Mouse (Mus musculus) Muller cell, postnatal 12 days (primary cell): ENCODE measurements around the gene Lipa.
A peak's percentile ranks its signal among the peaks of the same experiment; 100 is the strongest.

ENCODE experiments used
- DNase-seq: peaks from one replicate; pipeline ENCODE4 v3.0.0-alpha.2; 2015; ENCODE audit errors: inconsistent ontology term

Gene Lipa

GRCm38 (mm10) chr19:34523106-34523725 is 4.1 kb downstream of the Lipa start:
- peak; percentile 63 for DNase-seq

- no peak for DNase-seq
Observed at GRCm38 (mm10) chr19:34521978-34522377, 5.3 kb downstream of the Lipa start.

GRCm38 (mm10) chr19:34521361-34521760 is 5.9 kb downstream of the Lipa start:
- no peak for DNase-seq

- no peak for DNase-seq
Observed at GRCm38 (mm10) chr19:34520051-34520450, 7.2 kb downstream of the Lipa start.

GRCm38 (mm10) chr19:34519646-34520045 is 7.6 kb downstream of the Lipa start:
- DNase-seq = no peak

GRCm38 (mm10) chr19:34518786-34519185 is 8.5 kb downstream of the Lipa start:
- peak; percentile 71 for DNase-seq

- peak; percentile 79 for DNase-seq
Observed at GRCm38 (mm10) chr19:34517812-34518594, 9.3 kb downstream of the Lipa start.

GRCm38 (mm10) chr19:34517197-34517596 is 10.1 kb downstream of the Lipa start:
- DNase-seq = no peak

- peak; percentile 34 for DNase-seq
Observed at GRCm38 (mm10) chr19:34516346-34516745, 10.9 kb downstream of the Lipa start.

- no peak for DNase-seq
Observed at GRCm38 (mm10) chr19:34515681-34516080, 11.6 kb downstream of the Lipa start.

- DNase-seq = no peak
Observed at GRCm38 (mm10) chr19:34511528-34511927, 15.7 kb downstream of the Lipa start.

- DNase-seq = no peak
Observed at GRCm38 (mm10) chr19:34510717-34511116, 16.6 kb downstream of the Lipa start.

- DNase-seq = no peak
Observed at GRCm38 (mm10) chr19:34505161-34505721, 22.0 kb downstream of the Lipa start.

- peak; percentile 79 for DNase-seq
Observed at GRCm38 (mm10) chr19:34500763-34501162, 26.5 kb downstream of the Lipa start.

GRCm38 (mm10) chr19:34496353-34496752 is 30.9 kb downstream of the Lipa start:
- DNase-seq = no peak

- no peak for DNase-seq
Observed at GRCm38 (mm10) chr19:34493859-34494258, 33.4 kb downstream of the Lipa start.

GRCm38 (mm10) chr19:34483547-34483946 is 43.7 kb downstream of the Lipa start:
- DNase-seq = peak; percentile 53

- peak; percentile 59 for DNase-seq
Observed at GRCm38 (mm10) chr19:34474991-34475971, 52.0 kb downstream of the Lipa start, which contains the start of gene Ch25h. Ch25h (minus strand) TSS chr19:34475164.

- peak; percentile 12 for DNase-seq
Observed at GRCm38 (mm10) chr19:34474228-34474990, 52.9 kb downstream of the Lipa start.

- DNase-seq = no peak
Observed at GRCm38 (mm10) chr19:34471703-34472102, 55.6 kb downstream of the Lipa start.

GRCm38 (mm10) chr19:34468794-34469193 is 58.5 kb downstream of the Lipa start:
- DNase-seq = no peak
